Mouse (Mus musculus) limb, embryonic 14.5 days (tissue): ENCODE results near the gene Snrk. TPM values are rescaled to one million over a fixed set of nuclear protein-coding genes. Genes with fewer than 3 reads are reported as not detected.

Experiments used
- ATAC-seq: fragments of 200-750 bp; cut with Nextera tagmentation; 2 replicates; pipeline ENCODE4 v1.8.0; 2017; ENCODE audit warnings: low read depth, moderate number of reproducible peaks, moderate TSS enrichment; ENCODE audit not compliant: low FRiP score
- DNase-seq: peaks from one replicate; pipeline ENCODE4 v3.0.0-alpha.2; 2015; ENCODE audit warnings: low spot score
- H3K27ac ChIP-seq: fragments of 300-500 bp; sonication (generic); replicated peaks from 2 replicates; pipeline ENCODE4 v1.5.1; 2014; ENCODE audit warnings: low read depth, mild to moderate bottlenecking, low read length, moderate library complexity, mixed read lengths
- H3K27me3 ChIP-seq: fragments of 300-500 bp; sonication (generic); 2 replicates; pipeline ENCODE4 v1.6.1; 2014; ENCODE audit warnings: low read length, mixed read lengths; ENCODE audit not compliant: control insufficient read depth, insufficient read depth
- H3K36me3 ChIP-seq: fragments of 300-500 bp; sonication (generic); 2 replicates; pipeline ENCODE4 v1.6.1; 2014; ENCODE audit warnings: mild to moderate bottlenecking, low read length, moderate library complexity, mixed read lengths; ENCODE audit not compliant: control insufficient read depth, insufficient read depth
- H3K4me1 ChIP-seq: fragments of 300-500 bp; sonication (generic); 2 replicates; pipeline ENCODE4 v1.6.1; 2014; ENCODE audit warnings: antibody characterized with exemption, low read length, mixed read lengths; ENCODE audit not compliant: control insufficient read depth, insufficient read depth
- H3K4me2 ChIP-seq: fragments of 300-500 bp; sonication (generic); replicated peaks from 2 replicates; pipeline ENCODE4 v1.6.1; 2014; ENCODE audit warnings: low read depth, mild to moderate bottlenecking, low read length, moderate library complexity; ENCODE audit not compliant: severe bottlenecking
- H3K4me3 ChIP-seq: fragments of 300-500 bp; sonication (generic); replicated peaks from 2 replicates; pipeline ENCODE4 v1.5.1; 2014; ENCODE audit warnings: low read length
- H3K9ac ChIP-seq: fragments of 300-500 bp; sonication (generic); 2 replicates; pipeline ENCODE4 v1.6.1; 2014; ENCODE audit warnings: mild to moderate bottlenecking, low read depth, low read length, moderate library complexity; ENCODE audit not compliant: severe bottlenecking
- H3K9me3 ChIP-seq: fragments of 300-500 bp; sonication (generic); 2 replicates; pipeline ENCODE4 v1.6.1; 2016; ENCODE audit warnings: low read length; ENCODE audit not compliant: control insufficient read depth
- POLR2A ChIP-seq: fragments of 200-500 bp; IDR thresholded peaks from 2 replicates; pipeline ENCODE4 v1.8.0; 2012; ENCODE audit warnings: inconsistent platforms, mild to moderate bottlenecking, moderate library complexity, borderline replicate concordance; ENCODE audit not compliant: insufficient read depth, insufficient read length; ENCODE audit errors: extremely low read depth
- WGBS: fragments of 180-500 bp; shearing (Covaris S2); extraction: QIAGEN DNeasy Blood & Tissue Kit; methylation state at CpG from one replicate; pipeline ENCODE4 v1.1.7; 2014; 5-methylcytosine and 5-hydroxymethylcytosine counted together
- polyA plus RNA-seq, 2 experiments: library from polyadenylated mRNA; depleted of rRNA in 1 of 2; stranded (reverse) in 1 of 2; unstranded in 1 of 2; fragments of >200 nt; fragmentation: Nextera tagmentation in 1 of 2; extraction: Ambion mirVana in 1 of 2; gene quantifications; 2 replicates each; pipeline versions ENCODE4 v1.2.1 to v1.2.3; 2012 to 2014

Gene Snrk
- polyA plus RNA-seq, 2 experiments = 40.2 to 50.1 TPM

DNA sequence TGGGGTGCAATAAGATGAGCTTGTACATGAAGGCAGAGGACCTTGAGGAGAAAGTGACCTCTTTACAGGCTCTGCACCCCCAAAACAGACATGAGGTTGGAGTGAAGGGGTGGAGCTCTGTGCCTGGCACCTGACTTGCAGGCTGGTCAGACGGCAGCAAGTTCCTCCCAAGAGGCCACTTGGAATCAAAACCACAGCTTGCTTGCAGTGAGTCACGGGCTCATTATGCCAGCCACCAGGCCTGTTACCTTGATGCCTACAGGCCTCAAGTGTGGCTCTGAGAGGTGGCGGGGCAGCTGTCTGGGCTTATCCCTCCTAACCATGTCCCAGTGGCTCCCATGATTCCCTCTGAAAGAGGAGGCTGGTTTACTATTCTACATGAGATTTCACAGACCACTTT lies 63.0 kb downstream of the Snrk start:
- no peak overlapping the region for H3K4me2 ChIP-seq
- no peaks in the 10 kb centered on the region for H3K36me3 ChIP-seq
- H3K27me3 ChIP-seq = no peaks in the 10 kb centered on the region
- no peaks in the 10 kb centered on the region for H3K9me3 ChIP-seq
- WGBS = 65% methylated on average over 3 of the region's 3 CpGs
- H3K9ac ChIP-seq = no peak overlapping the region
- no peak for TF ChIP-seq POLR2A
- H3K4me3 ChIP-seq = no peak overlapping the region
- no peak for DNase-seq
- no peak overlapping the region for H3K27ac ChIP-seq
- no peak for ATAC-seq
- peaks cover 7% of the 10 kb centered on the region; the same call in 1 of the 2 replicates for H3K4me1 ChIP-seq

DNA sequence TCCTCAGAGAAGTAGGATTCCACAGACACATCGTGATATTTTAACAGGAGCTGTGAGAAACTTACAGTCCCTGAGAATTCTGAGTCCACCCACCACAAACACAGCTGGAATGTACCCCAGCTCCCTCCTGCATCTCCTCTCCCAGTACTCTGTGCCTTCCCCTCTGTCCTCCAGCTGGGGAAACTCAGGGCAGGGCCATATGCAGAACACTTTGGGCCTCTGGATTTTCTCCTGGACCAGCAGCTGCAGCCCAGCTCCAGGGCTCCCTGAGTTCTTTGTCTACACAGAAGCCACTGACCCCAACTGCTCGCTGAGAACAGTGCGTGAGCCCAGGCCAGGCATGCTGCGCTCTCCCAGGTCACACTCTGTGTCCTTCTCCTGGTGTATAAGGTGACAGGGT lies 66.0 kb downstream of the Snrk start:
- H3K4me2 ChIP-seq = no peak overlapping the region
- H3K27ac ChIP-seq = no peak overlapping the region
- H3K4me3 ChIP-seq = no peak overlapping the region
- ATAC-seq (no peak), DNase-seq (no peak)
- TF ChIP-seq POLR2A = no peak
- peaks cover 7% of the 10 kb centered on the region; the same call in 1 of the 2 replicates for H3K4me1 ChIP-seq
- 85% methylated on average over 4 of the region's 4 CpGs for WGBS
- no peak overlapping the region for H3K9ac ChIP-seq
- H3K27me3 ChIP-seq = no peaks in the 10 kb centered on the region
- no peaks in the 10 kb centered on the region for H3K9me3 ChIP-seq
- no peaks in the 10 kb centered on the region; the same call in 1 of the 2 replicates for H3K36me3 ChIP-seq

DNA sequence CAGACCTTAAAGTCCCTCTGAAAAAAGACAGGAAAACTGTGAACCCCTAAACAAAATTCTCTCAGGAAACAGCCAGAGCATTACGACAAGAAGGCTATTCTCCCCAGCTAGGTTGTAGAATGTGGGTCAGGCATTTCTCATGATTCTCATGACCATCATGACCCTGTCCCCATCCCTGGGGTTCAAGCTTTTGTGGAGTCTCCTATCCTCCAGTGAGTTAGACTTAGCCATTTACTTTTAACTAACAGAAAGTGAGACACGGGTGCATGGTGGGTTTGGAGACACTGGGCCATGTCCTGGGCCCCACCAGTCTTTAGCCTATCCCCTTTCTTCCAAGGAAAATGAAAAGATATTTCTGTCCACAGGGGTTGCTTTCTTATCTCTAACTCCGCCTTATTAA lies 67.3 kb downstream of the Snrk start:
- TF ChIP-seq POLR2A = no peak
- no peak overlapping the region for H3K27ac ChIP-seq

DNA sequence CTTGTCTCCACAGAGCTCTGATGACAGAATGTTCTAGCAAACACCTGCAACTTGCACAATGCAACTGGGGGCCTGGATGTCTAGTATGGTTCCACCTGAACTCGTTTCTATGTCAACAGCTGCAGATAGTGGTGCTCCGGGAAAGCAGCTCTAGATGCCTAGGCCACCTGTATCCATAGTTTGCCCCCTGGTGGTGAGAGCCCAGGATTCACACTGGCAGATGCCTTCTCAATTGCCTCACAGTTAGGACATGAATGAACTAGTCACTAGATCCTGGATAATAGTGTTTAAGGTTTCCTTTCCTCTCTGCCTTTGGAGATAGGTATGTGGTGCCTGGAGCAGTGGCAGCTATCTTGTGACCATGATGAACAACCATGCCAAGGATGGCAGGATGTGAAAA lies 68.0 kb downstream of the Snrk start:
- TF ChIP-seq POLR2A = no peak
- WGBS = 21% methylated on average over 2 of the region's 2 CpGs
- Histone ChIP-seq H3K27me3 (no peaks in the 10 kb centered on the region), H3K9ac (no peak overlapping the region), H3K4me2 (no peak overlapping the region), H3K36me3 (no peaks in the 10 kb centered on the region; the same call in 1 of the 2 replicates), H3K27ac (no peak overlapping the region), H3K4me1 (no peaks in the 10 kb centered on the region), H3K9me3 (no peaks in the 10 kb centered on the region), H3K4me3 (no peak overlapping the region)
- ATAC-seq = no peak
- peak; percentile 73 for DNase-seq

More for the DNA sequence above, 67.3 kb downstream of the Snrk start:
- Histone ChIP-seq H3K4me1 (no peaks in the 10 kb centered on the region), H3K9ac (no peak overlapping the region), H3K9me3 (no peaks in the 10 kb centered on the region), H3K4me2 (no peak overlapping the region), H3K36me3 (no peaks in the 10 kb centered on the region; the same call in 1 of the 2 replicates), H3K4me3 (no peak overlapping the region), H3K27me3 (no peaks in the 10 kb centered on the region)
- ATAC-seq = no peak
- no peak for DNase-seq
- 92% methylated on average over 3 of the region's 3 CpGs for WGBS

DNA sequence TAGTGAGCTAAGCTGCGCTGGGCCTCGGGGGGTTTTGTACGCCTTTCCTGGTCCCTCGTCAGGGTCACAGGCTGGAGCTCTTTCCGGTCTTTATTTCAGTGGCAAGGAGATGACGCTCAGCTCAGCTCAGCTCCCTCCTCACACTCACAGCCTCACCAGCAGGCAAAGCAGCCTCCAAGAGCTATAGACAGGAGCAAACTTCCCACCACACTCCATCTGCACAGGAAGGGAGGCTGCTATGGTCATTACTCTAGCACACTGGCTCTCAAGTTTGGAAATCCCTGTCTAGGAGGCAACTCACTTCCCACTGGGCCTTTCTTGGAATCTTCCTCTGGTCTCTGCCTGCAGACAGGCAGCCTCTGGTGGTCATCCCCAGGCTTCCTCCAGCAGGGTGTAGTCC lies 68.9 kb downstream of the Snrk start:
- H3K36me3 ChIP-seq = no peaks in the 10 kb centered on the region; the same call in 1 of the 2 replicates
- no peak overlapping the region for H3K4me2 ChIP-seq
- no peaks in the 10 kb centered on the region for H3K9me3 ChIP-seq
- DNase-seq (no peak), ATAC-seq (no peak)
- H3K27me3 ChIP-seq = no peaks in the 10 kb centered on the region
- H3K9ac ChIP-seq = no peak overlapping the region
- H3K27ac ChIP-seq = no peak overlapping the region
- no peak for TF ChIP-seq POLR2A
- H3K4me3 ChIP-seq = no peak overlapping the region
- no peaks in the 10 kb centered on the region for H3K4me1 ChIP-seq
- WGBS = 76% methylated on average over 6 of the region's 6 CpGs
